Mouse (Mus musculus) c-Kit-positive CD71-negative TER-119-negative erythroid progenitor cells, embryonic 14.5 days (primary cell): ENCODE results near the gene Ankrd27.
A peak's percentile ranks its signal among the peaks of the same experiment; 100 is the strongest.

ENCODE experiments used
- DNase-seq: peaks from one replicate; pipeline ENCODE4 v3.0.0-alpha.2; 2013; ENCODE audit warnings: low read depth

Ankrd27 gene

DNA sequence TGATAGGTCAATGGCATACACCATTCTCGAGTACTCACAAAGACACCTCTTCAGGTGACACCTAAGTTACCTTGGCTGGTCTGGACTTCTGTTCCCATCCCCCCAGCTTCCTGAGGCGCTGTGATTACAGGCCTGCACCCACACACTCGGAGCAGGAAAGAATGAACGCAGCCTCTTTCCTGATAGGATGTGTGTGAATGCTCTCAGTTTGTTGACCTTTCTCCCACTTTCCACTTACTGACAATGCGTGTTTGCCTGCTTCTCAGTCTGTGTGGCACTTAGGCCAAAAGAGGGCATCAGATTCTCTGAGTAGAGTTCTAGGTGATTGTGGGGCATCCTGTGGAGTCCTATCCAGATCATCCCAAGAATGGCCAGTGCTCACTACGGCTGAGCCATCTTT lies 54.0 kb downstream of the Ankrd27 start:
- no peak for DNase-seq

DNA sequence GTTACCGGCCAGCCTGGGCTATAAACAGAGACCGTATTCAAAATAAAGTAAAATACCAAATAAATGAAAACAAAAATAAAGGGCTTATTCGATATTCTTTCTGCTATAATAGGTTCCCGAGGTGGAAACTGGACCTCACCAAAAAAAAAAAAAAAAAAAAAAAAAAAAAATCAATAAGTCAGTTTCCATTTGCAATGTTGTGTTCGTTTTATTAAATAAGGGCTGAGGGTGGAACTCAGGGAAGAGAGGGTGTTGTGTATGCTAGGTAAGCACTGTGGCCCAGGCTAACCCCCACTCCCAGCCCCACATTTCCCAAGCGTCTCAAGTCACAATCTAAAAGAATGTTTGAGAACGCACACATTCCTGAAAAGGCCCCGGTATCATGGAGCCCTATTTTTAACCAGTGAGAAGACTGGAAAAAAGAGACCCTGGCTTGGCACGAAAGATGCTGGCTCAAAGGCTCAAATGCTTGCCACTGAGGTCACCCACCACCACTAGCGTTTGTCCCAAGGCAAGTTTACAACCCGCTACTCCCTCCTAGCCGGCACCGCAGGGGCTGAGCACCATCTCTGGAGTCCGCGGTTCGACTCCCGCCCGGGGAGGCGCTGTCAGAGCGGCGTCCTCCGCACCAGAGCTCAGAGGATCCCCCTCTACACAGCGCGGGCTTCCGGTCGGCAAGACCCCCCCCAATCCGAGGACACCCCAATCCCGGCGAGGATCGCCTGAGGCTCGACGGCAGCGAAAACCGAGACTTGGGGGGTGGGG lies 60.5 kb downstream of the Ankrd27 start:
- DNase-seq: no peak

DNA sequence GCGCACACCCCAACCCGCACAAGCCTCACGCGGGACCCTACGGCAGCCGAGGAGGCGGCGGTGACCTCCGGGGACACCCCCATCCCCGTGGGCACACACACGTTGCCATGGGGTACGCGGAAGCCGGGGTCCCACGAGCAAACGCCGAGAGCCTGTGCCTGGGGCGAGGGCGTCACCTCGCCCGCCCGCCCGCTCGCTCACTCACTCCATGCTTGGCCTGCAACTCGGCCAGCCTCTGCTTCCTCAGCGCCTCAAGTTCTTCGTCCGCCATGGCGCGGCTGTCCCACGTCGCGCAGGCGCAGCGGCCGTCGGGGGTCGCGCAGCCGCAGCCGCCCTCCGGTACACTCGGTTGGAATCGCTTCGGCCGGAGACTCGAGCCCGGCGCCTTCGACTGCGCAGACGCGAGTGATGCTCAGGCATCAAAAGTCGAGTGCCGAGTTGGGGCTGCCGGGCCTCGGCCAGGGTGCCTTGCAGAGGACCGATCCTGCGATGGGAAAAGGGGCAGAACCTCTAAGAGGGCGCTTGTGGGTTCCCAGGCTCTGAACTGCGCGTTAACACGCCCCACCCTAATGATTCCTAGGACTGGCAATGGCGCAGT lies 61.2 kb downstream of the Ankrd27 start, which contains the start of gene Pdcd5:
TSS of gene Pdcd5 (minus strand) at position 421 of the 598 bp plus-strand sequence.
- DNase-seq: peak; percentile 95

DNA sequence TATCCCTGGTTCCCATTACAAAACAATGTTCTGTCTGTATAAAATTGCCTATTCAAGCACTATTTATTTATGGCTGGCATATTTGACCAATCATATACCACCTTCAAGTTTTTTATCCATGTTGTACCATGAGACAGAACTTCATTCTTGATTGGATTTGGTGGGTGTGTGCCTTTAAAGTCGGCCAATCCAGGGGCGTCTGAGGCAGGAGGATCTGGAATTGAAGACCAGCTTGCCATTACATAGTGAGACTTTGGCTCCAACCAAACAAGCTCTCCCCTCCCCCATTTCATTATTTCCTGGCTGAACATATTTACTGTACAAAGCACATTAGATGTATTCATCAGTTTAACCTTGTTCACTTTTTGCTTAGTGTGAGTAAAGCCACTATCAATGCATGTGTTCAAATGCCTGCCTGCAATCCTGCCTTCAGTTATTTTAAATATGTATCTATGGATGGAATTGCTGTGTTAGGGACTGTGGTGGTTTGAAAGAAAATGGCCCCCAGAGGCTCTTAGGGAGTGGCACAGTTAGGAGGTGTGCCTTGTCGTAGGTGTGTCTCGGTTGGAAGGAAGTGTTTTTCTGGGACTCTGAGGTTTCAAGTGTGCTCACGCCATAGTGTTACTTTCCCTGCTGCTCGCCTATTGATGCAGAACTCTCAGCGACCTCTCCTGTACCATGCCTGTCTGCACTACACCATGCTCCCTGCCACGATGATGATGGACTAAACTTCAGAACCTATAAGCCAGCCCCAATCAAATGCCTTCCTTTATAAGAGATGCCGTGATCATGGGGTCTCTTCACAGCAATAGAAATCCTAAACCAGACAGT lies 62.4 kb downstream of the Ankrd27 start:
- no peak for DNase-seq

DNA sequence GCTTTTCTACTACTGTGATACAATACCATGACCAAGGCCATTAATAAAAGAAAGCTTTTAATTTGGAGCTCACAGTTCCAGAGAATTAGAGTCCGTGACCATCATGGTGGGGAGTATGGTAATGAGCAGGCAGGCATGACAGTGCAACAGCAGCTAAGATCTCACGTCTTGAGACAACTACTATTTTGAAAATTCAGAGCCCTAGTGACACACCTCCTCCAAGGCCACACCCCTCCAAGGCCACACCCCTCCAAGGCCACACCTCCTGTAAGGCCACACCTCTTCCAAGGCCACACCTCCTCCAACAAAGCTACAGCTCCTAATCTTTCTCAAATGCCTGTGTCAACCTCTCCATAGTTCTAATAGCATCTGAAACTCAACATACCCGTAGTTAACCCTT lies 63.0 kb downstream of the Ankrd27 start:
- DNase-seq: peak; percentile 48

DNA sequence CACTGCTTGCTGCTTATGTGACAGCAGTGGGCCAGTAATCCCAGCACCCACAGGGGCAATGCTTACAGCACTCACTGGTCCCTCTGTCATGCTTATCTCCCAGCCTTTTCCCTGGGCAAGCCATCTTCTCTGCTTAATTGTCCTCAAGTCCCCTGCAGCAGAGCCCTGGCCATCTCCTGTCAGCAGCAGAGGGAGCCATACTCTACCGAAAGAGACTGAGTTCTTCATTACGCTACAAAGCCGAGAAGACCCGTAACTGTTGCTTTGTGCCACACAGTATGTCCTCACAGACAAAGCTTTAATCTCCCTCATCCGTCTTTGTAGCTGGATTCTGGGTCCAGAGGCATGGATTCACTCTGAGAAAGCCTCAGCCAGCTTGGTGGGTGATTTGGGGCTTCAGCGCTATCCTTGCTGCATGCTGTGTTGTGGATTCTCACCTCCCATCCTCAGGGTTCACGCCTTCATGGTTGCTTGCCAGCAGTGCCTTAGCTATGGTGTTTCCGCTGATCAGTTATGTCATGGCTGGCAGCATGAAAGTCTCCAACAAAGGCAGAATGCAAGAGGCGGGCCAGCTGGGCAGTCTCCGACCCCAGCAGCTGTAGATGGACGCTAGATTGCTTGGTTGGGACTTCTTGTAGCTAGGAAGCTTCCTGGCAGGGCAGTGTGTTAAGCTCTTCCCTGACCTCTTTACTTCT lies 64.8 kb downstream of the Ankrd27 start:
- no peak for DNase-seq

DNA sequence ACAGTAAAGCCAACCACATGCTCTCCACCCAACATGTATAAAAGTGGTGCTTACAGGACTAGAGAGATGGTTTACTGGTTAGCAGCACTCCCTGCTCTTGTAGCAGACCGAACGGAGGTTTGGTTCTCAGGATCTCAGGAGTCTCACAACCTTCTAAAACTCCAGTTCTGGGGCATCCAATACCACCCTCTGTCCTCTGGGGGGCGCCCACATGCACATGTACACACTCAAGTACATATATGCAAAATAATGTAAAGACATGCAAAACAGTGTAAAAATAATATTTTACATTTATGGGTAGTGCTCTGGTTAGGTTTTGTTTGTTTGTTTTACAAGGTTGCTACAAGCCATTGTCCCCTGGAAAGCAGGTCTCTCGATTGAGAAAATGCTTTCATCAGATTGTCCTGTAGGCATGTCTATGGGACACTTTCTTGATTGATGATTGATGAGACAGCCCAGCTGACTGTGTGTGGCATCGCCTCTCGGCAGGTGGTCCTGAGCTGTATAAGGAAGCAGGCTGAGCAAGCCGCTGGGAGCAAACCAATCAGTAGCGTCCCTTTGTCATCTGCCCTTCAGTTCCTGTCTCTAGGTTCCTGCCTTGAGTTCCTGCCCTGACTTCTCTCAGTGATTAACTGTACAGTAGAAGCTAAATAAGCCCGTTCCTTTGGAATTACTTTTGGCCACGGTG lies 65.7 kb downstream of the Ankrd27 start:
- no peak for DNase-seq

DNA sequence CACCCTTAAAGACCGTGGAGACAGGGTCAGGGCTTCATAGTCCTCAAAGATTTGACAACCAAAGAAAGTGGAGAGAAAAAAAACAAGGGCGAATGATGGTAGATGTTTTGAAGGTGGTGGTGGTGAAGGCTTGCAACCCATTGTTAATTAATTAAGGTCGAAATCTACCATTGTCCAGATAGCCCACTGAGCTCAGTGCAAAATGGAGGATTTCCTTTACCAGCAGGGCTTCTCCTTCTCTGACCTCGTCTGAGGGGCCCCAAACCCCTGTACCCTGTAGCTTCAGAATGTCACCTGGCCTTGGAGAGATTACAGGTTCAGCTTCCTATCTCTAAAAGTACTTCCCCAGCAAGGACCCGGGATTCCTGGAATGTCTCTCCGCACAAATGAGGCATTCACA lies 71.8 kb downstream of the Ankrd27 start:
- no peak for DNase-seq

DNA sequence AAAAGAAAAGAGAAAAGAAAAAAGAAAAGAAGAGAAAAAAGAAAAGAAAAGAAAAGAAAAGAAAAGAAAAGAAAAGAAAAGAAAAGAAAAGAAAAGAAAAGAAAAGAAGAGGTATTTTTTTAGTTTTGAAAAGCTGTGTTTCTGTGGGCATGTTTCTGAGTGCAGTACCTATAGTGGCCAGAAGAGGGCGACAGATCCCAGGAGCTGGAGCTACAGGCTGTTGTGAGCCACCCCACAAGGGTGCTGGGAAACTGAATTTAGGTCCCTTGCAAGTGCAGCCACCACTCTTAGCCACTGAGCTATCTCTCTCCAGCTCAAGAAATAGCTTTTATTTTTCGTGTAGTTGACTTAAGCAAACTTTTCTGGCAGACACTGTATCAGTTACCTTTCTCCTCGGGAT lies 73.1 kb downstream of the Ankrd27 start:
- DNase-seq: no peak

DNA sequence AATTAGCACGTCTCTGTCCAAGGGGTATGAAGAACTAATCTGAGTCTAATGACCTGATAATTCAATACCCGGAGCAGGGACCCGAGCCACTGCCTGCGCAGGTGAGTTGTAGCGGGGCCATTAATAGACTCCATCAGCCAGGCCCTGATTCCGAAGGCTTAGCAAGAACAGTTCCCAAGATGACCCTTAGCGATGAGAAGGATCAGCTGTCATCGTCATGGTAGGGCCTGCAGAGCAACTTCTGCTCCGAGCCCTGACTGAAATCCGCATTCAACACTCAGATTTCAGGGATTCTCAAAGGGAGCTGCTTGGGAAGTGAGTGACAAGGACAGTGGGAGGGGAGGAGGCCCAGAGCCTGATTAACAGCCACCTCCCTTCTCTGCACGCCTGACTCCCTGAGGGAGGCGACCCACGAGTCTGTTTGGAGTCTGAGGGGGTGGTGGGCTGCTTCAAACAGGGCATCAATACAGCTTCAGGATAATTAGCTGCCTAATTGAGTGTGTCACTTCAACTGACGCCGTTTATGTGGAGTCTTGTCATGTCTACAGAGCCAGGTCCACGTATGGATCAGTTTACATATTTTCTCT lies 77.8 kb downstream of the Ankrd27 start:
- no peak for DNase-seq

DNA sequence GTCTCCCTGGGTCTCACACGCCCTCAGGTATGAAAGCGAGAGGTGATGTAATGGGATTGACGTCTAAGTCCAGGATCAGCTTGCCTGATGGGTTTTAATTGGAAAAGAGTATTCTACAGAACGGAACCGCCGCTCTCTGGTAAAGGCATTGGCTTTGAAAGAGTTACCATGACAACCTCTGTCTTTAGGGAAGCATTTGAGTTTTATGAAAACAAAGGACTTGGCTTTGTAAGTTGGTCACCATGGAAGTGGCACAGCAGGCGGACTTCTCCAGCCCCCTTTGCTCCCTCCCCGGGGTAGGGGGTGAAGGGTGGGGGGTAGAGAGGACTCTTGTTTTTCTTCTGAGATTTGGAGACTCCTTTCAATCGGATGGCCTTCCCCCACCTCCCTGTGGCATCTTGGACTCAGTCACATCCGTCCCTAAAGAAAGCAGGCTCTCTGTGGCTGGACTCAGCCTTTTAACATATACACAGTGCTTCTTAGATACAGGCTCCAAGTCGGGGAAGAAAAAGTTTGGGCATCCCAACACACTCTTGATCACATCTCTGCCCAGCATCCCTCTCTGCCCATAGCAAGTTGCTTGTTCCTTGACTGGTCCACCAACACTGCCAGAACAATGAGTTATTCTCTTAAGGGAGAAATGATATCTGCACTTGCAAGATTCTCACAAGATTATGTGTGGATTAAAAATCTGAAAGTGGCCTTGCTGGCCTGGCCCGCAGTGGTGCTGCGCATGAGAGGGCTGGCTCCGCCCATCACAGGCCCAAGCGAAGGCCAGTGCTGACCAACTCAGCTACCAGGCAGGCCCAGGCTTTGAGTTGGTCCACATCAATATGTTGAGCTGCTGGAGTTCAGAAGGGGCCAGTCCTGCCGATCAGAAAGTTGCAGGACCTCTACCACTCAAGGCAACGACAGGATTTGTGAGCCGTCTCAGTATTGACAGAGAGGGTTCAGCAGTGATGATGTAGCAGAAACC lies 82.3 kb downstream of the Ankrd27 start:
- no peak for DNase-seq

DNA sequence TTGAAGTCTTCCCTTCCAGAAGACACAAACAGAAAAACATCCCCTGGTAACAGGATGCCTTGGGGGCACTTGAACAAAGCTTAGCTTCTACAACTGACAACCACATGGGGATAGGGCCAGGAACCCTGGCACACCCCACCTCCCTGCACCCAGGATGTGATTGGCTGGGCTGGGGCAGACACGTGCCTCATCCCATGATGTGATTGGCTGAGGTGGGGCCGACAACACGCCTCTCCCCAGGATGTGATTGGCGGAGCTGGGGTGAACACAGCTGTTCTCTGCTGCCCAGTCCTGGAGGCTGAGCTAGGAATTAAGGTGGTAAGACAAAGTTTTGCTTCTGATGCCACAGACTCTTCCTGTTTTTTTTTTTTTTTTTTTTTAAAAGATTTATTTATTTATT lies 92.9 kb downstream of the Ankrd27 start:
- DNase-seq: no peak

DNA sequence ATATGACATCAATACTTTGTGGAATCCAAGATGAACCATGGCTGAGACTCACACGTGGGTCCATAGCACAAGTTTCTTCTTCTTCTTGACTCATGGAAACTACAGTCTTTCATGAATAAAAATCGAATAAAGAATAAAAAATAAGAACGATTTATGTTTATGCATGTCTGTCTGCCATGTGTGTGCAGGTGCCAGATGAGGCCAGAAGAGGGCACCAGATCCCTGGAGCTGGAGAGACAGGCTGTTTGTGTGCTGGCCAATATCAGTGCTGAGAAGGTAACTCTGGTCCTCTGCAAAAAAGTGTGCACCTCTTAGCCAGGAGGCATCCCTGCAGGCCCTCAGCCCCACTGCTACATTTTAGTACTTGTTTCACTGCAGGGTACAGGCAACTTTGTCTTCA lies 95.5 kb downstream of the Ankrd27 start:
- no peak for DNase-seq

DNA sequence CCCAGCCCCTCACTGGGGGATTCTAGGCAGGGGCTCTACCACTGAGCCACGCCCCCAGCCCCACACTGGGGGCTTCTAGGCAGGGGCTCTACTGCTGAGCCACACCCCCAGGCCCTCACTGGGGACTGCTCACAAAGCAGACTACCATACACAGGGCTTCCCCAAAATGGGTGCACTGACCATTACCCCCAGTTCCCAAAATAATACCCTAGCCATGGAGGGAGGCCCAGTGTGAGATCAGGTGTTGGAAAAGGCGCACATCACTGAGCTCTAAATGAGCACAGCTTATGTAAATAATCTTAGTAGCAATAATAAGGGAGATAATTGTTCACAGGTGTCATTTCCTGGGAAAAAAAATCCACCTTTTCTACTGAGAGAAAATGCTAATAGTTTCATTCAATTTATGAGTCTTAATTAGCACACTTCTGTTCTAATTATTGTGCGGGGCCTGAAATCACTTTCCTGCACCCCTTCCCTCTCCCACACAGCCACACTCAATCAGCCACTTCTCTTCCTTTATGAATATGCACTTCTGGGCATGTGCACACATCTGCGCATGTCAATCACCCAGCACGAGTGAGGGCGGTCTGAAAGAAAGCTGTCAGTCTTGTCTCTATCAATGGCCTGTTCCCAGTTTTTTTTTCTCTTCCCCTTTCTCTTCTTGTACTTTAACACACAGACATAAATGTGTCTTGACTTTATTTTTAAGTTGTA lies 97.5 kb downstream of the Ankrd27 start:
- no peak for DNase-seq

DNA sequence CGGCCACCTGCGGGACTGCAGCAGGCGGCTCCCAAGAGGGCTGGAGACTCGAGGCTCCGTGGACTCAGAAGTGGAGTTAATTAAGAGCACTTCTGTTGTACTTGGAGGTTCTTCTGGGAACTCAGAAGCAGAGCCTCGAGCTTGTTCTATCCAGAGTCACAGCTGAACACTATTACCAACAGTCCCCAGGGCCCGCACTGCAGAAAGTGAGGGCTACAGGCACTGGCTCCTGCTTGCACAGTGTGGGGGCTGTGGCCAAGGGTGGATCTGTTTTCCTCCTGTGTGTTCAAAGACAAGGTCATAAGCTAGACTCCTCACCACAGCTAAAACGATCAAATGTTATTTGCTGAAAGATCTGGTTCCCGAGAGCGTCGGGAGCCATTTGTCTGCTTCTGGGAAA lies 100.2 kb downstream of the Ankrd27 start:
- no peak for DNase-seq

DNA sequence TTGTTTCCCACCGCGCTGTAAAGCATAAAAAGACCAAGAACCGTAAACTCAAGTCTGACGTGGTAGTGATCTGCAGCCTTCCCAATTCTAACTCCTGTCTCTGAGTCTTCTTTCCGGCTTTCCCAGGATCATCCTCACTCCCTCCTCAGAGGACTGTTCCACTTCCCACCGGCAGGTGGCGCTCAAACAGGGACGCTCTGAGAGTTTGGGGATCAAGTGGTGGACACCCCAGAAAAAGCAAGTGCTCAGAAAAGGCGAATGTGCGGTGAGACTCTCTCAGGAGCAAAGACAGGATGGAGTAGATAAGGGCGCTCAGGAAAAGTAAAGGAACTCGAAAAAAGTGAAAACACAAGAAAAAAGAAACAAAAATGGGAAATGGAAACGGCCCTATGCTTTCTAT lies 100.7 kb downstream of the Ankrd27 start:
- peak; percentile 22 for DNase-seq

DNA sequence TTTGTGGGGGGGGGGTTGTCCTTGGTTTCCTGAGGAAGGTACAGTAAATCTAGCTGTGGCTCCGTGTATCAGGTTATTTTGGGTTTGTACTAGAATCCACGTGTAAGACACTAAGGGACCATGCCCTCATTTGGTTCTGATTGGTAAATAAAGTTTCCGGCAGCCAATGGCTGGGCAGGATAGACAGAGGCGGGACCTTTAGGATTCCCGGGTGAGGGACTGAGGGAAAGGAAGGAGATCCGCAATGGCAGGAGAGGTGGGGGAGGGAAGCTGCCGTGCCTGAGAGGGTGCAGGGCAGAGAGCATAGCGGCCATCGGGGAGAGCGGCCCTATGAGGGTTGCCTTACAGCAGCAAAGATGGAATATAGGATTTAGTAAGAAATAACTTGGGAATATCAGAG lies 101.2 kb downstream of the Ankrd27 start:
- DNase-seq: no peak

DNA sequence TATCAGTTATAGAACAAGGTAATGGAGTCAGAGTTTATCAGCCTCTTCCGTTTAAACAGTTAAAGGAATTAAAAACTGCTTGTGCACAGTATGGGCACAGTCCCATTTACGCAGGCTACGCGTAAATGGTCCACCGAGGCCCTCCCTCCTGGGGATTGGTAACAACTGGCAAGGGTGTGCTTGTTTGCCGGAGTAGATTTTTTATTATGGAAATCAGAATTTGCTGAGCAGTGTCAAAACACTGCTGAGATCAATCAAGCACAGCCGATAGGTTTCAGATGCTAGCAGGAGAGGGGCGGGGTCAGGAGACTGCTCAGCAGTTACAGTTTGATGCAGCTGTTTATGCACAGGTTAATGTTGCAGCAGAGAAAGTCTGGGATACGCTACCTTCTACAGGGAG lies 102.2 kb downstream of the Ankrd27 start:
- DNase-seq: no peak
